Mouse (Mus musculus) hindbrain, embryonic 15.5 days (tissue): ENCODE measurements around the gene Unc5b. TPM values are rescaled to one million over a fixed set of nuclear protein-coding genes. Genes with fewer than 3 reads are reported as not detected.

ENCODE experiments used
- ATAC-seq: fragments of 200-750 bp; cut with Nextera tagmentation; 2 replicates; pipeline ENCODE4 v1.8.0; 2017; ENCODE audit warnings: low read depth, moderate number of reproducible peaks, moderate TSS enrichment; ENCODE audit not compliant: low FRiP score
- H3K27ac ChIP-seq: fragments of 300-500 bp; sonication (generic); replicated peaks from 2 replicates; pipeline ENCODE4 v1.5.1; 2015; ENCODE audit warnings: mild to moderate bottlenecking, inconsistent platforms
- H3K27me3 ChIP-seq: fragments of 300-500 bp; sonication (generic); 2 replicates; pipeline ENCODE4 v1.6.1; 2015; ENCODE audit warnings: control low read depth, inconsistent platforms
- H3K36me3 ChIP-seq: fragments of 300-500 bp; sonication (generic); 2 replicates; pipeline ENCODE4 v1.6.1; 2015; ENCODE audit warnings: control low read depth, inconsistent platforms
- H3K4me1 ChIP-seq: fragments of 300-500 bp; sonication (generic); replicated peaks from 2 replicates; pipeline ENCODE4 v1.6.1; 2015; ENCODE audit warnings: control low read depth, inconsistent platforms
- H3K4me2 ChIP-seq: fragments of 300-500 bp; sonication (generic); 2 replicates; pipeline ENCODE4 v1.6.1; 2015; ENCODE audit warnings: moderate library complexity, mild to moderate bottlenecking, inconsistent platforms
- H3K4me3 ChIP-seq: fragments of 300-500 bp; sonication (generic); 2 replicates; pipeline ENCODE4 v1.5.1; 2015; ENCODE audit warnings: mild to moderate bottlenecking, inconsistent platforms
- H3K9ac ChIP-seq: fragments of 300-500 bp; sonication (generic); 2 replicates; pipeline ENCODE4 v1.6.1; 2015; ENCODE audit warnings: inconsistent platforms
- H3K9me3 ChIP-seq: fragments of 300-500 bp; sonication (generic); 2 replicates; pipeline ENCODE4 v1.6.1; 2016; ENCODE audit warnings: control low read depth, inconsistent platforms
- WGBS: fragments of 180-500 bp; shearing (Covaris S2); methylation state at CpG from one replicate; pipeline ENCODE4 v1.1.7; 2015; 5-methylcytosine and 5-hydroxymethylcytosine counted together
- polyA plus RNA-seq: library from polyadenylated mRNA; unstranded; fragments of >200 nt; fragmentation: Nextera tagmentation; extraction: Ambion mirVana; gene quantifications from 2 replicates; pipeline ENCODE4 v1.2.1, GENCODE M21; 2015

Gene Unc5b
- polyA plus RNA-seq, 1 experiment from 2014 or later = 3.5 TPM

DNA sequence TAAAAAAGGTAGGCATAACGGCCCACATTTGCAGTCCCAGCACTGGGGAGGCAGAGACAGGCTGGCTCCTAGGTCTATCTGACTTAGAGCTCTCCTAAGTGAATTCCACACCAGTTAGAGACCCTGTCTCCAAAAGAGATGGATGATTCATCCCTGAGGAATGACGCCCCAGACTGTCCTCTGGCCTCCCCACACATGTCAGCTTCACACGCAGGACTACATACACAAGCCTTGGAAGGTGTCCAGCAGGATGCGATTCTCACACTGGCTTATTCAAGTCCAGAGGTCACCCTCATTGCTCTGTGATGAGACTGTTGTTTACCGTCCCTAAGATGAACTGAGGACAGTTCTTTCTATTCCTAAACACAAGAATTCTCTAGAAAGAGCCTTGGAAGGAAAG is 12.2 kb downstream of the Unc5b start:
- no peak overlapping the region for H3K9ac ChIP-seq
- H3K4me2 ChIP-seq = no peak overlapping the region
- H3K36me3 ChIP-seq = no peaks in the 10 kb centered on the region
- peaks cover 43% of the 10 kb centered on the region for H3K4me1 ChIP-seq
- H3K4me3 ChIP-seq = no peak overlapping the region
- H3K27me3 ChIP-seq = no peaks in the 10 kb centered on the region
- H3K27ac ChIP-seq = no peak overlapping the region
- no peaks in the 10 kb centered on the region for H3K9me3 ChIP-seq
- 62% methylated on average over 5 of the region's 5 CpGs for whole genome bisulfite sequencing
- no peak for ATAC-seq

DNA sequence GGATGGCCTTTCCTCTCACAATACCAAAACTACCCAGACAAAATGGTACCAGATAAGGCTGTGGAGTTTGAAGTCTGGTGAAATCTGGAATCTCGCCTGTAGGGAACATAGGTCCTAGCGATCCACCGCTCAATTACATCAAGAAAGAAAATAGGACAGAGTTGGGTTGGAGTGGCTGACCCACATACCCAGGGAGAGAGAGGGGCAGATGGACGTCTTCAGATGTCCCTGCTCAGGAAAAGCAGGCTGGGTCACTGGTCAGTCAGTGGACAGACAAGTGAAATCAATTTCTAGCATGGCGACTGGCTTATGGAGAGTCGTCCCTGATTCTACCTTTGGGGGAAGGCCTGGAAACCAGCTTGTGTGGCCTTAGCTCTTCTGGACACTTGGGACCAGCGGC is 12.7 kb downstream of the Unc5b start:
- H3K4me2 ChIP-seq = no peak overlapping the region
- no peak overlapping the region for H3K27ac ChIP-seq
- H3K4me1 ChIP-seq = peaks cover 43% of the 10 kb centered on the region
- 0 out of 2 replicates have a peak, but pooled peaks cover under 1% of the 10 kb centered on the region for H3K27me3 ChIP-seq
- 91% methylated on average over 7 of the region's 7 CpGs for WGBS
- no peaks in the 10 kb centered on the region for H3K9me3 ChIP-seq
- no peaks in the 10 kb centered on the region for H3K36me3 ChIP-seq
- ATAC-seq = no peak
- no peak overlapping the region for H3K9ac ChIP-seq
- no peak overlapping the region for H3K4me3 ChIP-seq

DNA sequence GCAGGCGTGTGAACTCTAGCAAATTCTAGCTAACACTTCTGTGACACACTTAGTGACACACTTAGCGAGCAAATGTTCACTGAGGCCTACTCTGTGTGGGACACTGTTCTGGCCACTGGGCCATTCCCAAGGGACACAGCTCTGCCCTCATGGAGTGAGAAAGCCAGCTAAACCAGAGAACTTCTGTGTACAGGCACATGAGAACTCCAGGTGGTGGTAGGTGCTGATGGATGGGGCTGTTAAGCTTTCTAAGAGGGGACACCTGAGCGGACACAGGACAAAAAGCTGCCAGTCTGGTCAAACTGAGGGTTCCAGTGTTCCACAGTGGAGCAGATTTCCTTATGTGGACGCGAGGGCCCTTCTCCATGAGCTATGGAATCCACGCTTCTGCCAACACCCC is 13.5 kb downstream of the Unc5b start:
- H3K4me3 ChIP-seq = no peak overlapping the region
- no peaks in the 10 kb centered on the region for H3K9me3 ChIP-seq
- WGBS = 91% methylated on average over 6 of the region's 6 CpGs
- no peak overlapping the region for H3K9ac ChIP-seq
- H3K36me3 ChIP-seq = no peaks in the 10 kb centered on the region
- peaks cover 6% of the 10 kb centered on the region; the same call in 1 of the 2 replicates for H3K27me3 ChIP-seq
- H3K27ac ChIP-seq = no peak overlapping the region
- no peak for ATAC-seq
- H3K4me1 ChIP-seq = peaks cover 44% of the 10 kb centered on the region
- no peak overlapping the region for H3K4me2 ChIP-seq

DNA sequence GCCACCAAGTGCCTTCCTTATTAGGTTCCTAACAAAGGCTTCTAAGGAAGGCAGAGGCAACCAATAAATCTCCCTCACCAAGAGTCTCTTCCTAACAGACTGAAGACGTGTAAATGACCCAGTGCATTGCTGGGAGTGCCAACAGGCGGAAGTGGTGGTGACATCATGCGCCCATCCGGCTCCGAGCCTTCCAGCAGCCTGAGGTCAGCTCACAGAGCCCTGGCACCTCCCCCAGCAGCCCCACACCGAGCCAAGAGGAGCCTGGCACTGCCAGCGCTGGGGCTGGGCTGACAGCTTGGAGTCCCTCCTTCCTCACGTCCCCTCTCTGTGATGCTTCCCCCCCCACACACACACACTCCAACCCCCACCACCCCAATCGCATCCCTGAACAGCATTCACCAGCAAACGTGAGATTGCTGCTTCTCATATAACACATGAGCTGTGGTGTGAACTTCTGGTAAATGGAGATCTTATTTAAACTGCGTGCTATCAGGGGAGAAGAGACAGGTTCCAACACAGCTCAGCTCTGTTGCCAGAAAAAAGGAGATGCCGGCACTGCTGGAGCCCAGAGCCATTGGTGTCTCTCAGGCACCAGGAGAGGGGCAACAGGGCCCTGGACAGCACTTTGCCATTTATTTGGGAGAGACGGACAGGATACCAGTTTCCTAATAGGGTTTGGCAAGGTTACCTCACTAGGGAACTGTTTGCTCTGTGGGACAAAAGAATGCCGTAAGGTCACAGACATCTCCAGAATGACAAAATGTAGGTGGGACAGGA is 14.3 kb downstream of the Unc5b start:
- H3K27ac ChIP-seq = 0 out of 2 replicates have a peak overlapping the region, but pooled peaks have one; percentile 1
- H3K9ac ChIP-seq = no peak overlapping the region
- WGBS = 34% methylated on average over 14 of the region's 14 CpGs

DNA sequence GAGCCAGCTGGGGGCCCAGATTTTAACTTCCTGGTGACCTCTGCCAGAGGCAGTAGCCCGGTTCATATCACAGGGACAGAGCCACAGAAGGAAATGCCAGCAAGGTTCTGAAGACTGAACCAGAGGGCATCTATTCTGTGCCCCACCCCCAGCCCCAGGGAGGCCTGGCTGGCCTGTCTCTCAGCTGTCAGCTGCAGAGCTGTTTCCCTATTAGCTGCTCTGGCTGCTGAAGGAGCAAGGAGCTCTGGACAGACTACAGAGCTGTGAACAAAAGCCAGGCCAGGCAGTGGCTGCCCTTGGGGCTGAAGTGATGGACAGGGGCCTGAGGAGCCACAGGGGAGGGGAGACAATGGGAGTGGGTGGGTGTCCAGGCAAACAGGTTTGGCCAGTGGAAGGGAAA is 15.5 kb downstream of the Unc5b start:
- no peak for ATAC-seq
- H3K9ac ChIP-seq = no peak overlapping the region
- WGBS = 0% methylated on average over 1 of the region's 1 CpGs
- H3K27ac ChIP-seq = no peak overlapping the region
- no peaks in the 10 kb centered on the region for H3K36me3 ChIP-seq
- peaks cover 16% of the 10 kb centered on the region for H3K27me3 ChIP-seq
- H3K4me2 ChIP-seq = no peak overlapping the region
- H3K4me1 ChIP-seq = peaks cover 41% of the 10 kb centered on the region
- no peak overlapping the region for H3K4me3 ChIP-seq
- no peaks in the 10 kb centered on the region for H3K9me3 ChIP-seq

More for the DNA sequence above, 14.3 kb downstream of the Unc5b start:
- Histone ChIP-seq H3K4me3 (no peak overlapping the region), H3K36me3 (no peaks in the 10 kb centered on the region), H3K9me3 (no peaks in the 10 kb centered on the region), H3K4me2 (0 out of 2 replicates have a peak overlapping the region, but pooled peaks have one; percentile 7), H3K27me3 (peaks cover 14% of the 10 kb centered on the region), H3K4me1 (peaks cover 38% of the 10 kb centered on the region)
- ATAC-seq = peak; percentile 66; the same call in 1 of the 2 replicates

DNA sequence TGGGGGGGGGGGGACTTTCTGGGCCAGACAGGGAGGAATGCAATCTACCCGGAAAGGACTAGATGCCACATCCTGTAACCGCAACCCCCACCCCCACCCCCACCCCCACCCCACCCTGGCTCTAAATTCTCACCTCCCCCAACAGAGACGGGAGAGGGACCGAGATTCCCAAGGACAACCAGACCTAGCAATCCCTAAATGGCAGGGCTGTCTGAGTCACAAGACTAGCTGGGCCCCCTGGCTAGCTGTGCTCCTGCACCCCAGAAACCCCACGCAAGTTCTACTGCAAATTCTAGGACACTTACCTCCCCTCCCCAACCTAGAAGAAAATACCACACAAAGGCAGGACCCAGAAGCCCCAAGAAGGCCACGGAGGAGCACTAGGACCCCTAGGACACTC is 16.3 kb downstream of the Unc5b start:
- Histone ChIP-seq H3K4me1 (peaks cover 41% of the 10 kb centered on the region), H3K9ac (no peak overlapping the region), H3K4me3 (no peak overlapping the region), H3K4me2 (no peak overlapping the region), H3K27ac (no peak overlapping the region), H3K36me3 (no peaks in the 10 kb centered on the region), H3K27me3 (peaks cover 16% of the 10 kb centered on the region), H3K9me3 (no peaks in the 10 kb centered on the region)
- ATAC-seq = no peak
- WGBS = 25% methylated on average over 6 of the region's 6 CpGs

DNA sequence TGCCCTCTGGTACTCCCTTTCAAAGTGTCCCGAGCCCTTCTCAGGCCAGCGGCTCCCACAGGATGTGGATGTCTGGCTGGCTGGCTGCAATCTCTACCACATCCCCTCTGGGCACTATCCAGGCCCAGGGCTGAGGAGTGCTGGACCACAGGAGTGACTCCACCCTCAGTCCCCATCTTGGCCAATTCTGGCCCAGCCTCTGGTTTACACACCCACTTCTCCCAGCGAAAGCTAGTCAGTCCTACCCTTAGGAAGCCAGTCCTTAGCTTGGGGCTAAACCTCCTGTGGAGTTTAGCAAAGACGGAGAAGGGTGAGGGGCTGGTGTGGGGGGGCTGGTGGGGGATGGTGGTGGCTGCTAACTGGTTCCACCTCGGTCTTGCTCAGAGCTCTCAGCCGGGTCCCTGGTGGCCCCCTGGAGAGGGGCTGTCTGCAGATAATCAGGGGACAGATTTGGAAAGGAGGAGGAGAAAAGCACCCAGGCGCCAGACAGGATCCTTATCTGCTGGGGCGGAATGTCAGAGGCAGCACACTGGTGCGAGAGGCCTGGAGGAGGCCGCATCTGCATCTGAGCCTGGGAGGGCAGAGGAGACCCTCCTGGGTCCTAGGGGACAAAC is 16.8 kb downstream of the Unc5b start:
- Histone ChIP-seq H3K4me3 (no peak overlapping the region), H3K27ac (no peak overlapping the region), H3K4me1 (peaks cover 41% of the 10 kb centered on the region), H3K36me3 (no peaks in the 10 kb centered on the region), H3K9me3 (no peaks in the 10 kb centered on the region), H3K9ac (no peak overlapping the region), H3K27me3 (peaks cover 16% of the 10 kb centered on the region), H3K4me2 (no peak overlapping the region)
- ATAC-seq = no peak
- 13% methylated on average over 10 of the region's 10 CpGs for WGBS

DNA sequence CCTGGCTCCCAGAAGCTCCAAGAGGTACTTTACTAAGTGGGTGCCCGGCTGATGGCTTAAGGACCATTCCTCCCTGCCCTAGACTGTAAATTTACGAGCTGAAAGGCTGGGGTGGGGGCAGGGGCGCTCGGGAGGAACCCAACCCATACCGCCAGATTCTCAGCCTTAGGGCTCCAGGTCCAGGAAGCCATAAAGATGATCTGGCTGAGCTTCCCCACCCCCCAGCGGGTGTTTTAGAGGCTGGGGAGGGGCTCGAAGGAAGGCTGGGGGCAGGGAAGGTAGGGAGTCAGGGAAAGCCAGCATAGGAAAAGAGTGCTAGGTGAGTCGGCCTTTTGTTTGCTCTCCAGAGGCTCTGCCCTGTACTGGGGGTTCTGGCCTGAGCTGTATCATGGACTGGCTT is 17.8 kb downstream of the Unc5b start:
- Histone ChIP-seq H3K27me3 (peaks cover 16% of the 10 kb centered on the region), H3K9ac (no peak overlapping the region)

DNA sequence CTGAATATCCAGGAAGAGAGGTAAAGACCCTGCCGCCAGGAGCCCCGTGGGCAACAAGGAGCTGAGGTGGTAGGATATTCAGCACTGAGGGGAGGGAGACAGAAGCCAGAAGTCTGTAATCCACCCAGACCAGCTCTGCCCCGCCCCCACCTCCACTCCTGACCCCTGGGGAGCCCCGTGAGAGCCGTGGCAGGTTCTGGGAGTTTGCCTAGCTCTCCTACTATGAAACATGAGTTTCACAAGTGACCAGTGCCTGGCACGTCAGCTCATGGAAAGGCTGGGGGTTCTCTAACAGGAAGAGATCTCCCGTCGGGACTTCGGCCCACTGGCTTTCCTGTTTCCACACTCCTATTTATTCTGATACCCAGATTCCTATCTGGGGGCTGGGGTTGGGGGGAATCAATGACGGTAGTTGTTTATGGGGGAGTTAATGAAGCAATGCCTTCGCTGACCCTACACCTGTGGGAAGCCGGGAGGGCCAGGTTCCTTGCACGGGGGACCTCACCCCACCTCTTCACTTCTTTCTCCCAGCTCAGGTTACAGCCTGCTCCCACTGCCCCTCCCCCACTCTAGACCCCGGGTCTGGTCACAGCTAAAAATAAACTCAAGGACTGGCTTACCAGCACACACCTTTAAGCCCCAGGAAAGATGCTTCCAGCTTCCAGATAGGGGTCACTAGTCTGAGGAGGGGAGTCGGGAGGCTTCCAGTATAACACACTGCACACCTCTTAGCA is 19.4 kb downstream of the Unc5b start:
- no peaks in the 10 kb centered on the region for H3K9me3 ChIP-seq
- H3K36me3 ChIP-seq = no peaks in the 10 kb centered on the region
- no peak overlapping the region for H3K4me3 ChIP-seq
- no peak overlapping the region for H3K4me2 ChIP-seq
- peaks cover 42% of the 10 kb centered on the region for H3K4me1 ChIP-seq
- 13% methylated on average over 15 of the region's 15 CpGs for WGBS
- H3K9ac ChIP-seq = no peak overlapping the region
- ATAC-seq = no peak
- peaks cover 16% of the 10 kb centered on the region for H3K27me3 ChIP-seq
- H3K27ac ChIP-seq = no peak overlapping the region

More for the DNA sequence above, 17.8 kb downstream of the Unc5b start:
- no peaks in the 10 kb centered on the region for H3K36me3 ChIP-seq
- no peak overlapping the region for H3K27ac ChIP-seq
- peaks cover 41% of the 10 kb centered on the region for H3K4me1 ChIP-seq
- no peak for ATAC-seq
- H3K9me3 ChIP-seq = no peaks in the 10 kb centered on the region
- H3K4me2 ChIP-seq = no peak overlapping the region
- H3K4me3 ChIP-seq = no peak overlapping the region
- WGBS = 25% methylated on average over 8 of the region's 8 CpGs

DNA sequence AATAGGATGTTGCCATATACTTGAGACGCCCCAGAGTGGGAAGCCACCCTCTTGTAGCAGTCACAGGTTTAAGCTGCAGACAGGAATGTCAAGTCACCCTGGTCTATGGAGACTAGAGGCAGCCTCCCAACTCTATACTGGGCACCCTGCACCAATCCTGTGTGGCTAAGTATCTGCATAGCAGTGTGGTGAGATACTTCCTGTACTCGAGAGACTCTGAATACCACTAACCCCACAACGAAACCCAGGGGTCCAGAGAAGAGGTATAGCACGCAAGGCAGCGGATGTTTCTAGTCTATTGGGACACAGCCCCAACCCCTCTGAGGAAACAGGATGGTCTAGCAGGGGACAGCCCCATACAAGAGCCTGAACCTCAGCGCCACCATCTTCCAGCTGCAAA is 22.9 kb downstream of the Unc5b start:
- no peaks in the 10 kb centered on the region for H3K9me3 ChIP-seq
- no peak overlapping the region for H3K4me2 ChIP-seq
- no peak overlapping the region for H3K9ac ChIP-seq
- H3K27me3 ChIP-seq = peaks cover 13% of the 10 kb centered on the region
- no peaks in the 10 kb centered on the region for H3K36me3 ChIP-seq
- peaks cover 30% of the 10 kb centered on the region for H3K4me1 ChIP-seq
- H3K4me3 ChIP-seq = no peak overlapping the region
- 0 out of 2 replicates have a peak overlapping the region, but pooled peaks have one; percentile 4 for H3K27ac ChIP-seq
- no peak for ATAC-seq
- WGBS = 80% methylated on average over 6 of the region's 6 CpGs

DNA sequence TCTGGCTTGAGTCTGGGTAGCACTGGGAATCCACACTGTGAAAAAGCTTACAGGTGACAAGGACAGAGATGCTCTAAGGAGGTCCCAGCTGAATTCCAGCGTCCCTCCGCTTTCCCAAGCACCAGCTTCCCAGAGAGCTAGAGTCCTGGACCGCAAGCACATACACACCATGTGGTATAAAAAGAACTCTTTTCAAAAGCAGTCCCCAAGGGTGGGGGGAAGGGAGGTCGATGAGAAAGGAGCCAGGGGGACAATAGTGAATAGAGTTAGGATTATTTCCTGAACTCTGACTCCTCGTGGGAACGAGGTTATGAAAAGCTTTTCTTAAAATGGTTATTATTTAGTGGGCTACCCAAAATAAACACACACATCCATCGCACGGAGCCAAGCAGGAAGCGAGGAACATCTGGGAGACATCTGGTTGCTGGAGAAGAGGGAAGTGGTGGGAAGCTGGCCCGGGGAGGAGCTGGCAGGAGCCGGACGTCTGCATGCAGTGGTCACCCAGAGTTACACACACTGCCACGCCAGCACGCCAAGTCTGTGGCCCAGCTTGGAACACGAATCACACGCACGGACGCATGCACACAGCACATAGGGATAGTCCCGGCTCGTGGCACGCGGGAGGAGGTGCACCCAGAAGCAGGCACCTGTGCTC is 23.7 kb downstream of the Unc5b start:
- WGBS = 44% methylated on average over 22 of the region's 22 CpGs
- peaks cover 29% of the 10 kb centered on the region for H3K4me1 ChIP-seq

More for the DNA sequence above, 23.7 kb downstream of the Unc5b start:
- peaks cover 8% of the 10 kb centered on the region for H3K27me3 ChIP-seq
- 0 out of 2 replicates have a peak, but pooled peaks have one; percentile 38 for ATAC-seq
- H3K9ac ChIP-seq = no peak overlapping the region
- H3K27ac ChIP-seq = 0 out of 2 replicates have a peak overlapping the region, but pooled peaks have one; percentile 29
- no peak overlapping the region for H3K4me2 ChIP-seq
- H3K9me3 ChIP-seq = no peaks in the 10 kb centered on the region
- H3K36me3 ChIP-seq = no peaks in the 10 kb centered on the region
- H3K4me3 ChIP-seq = no peak overlapping the region
